Mouse (Mus musculus) limb, embryonic 10.5 days (tissue): ENCODE data around the gene Arrdc5. TPM values are rescaled to one million over a fixed set of nuclear protein-coding genes. Genes with fewer than 3 reads are reported as not detected.
A peak's percentile ranks its signal among the peaks of the same experiment; 100 is the strongest.

ENCODE experiments used
- DNase-seq: peaks from one replicate; pipeline ENCODE4 v3.0.0-alpha.2; 2017; ENCODE audit warnings: low spot score
- H3K27ac ChIP-seq: fragments of 300-500 bp; sonication (generic); 2 replicates; pipeline ENCODE4 v1.5.1; 2016; ENCODE audit warnings: mild to moderate bottlenecking
- H3K27me3 ChIP-seq: fragments of 300-500 bp; sonication (generic); 2 replicates; pipeline ENCODE4 v1.6.1; 2016; ENCODE audit warnings: low read depth, mild to moderate bottlenecking; ENCODE audit not compliant: poor library complexity, severe bottlenecking
- H3K36me3 ChIP-seq: fragments of 300-500 bp; sonication (generic); 2 replicates; pipeline ENCODE4 v1.6.1; 2016; ENCODE audit warnings: mild to moderate bottlenecking, moderate library complexity
- H3K4me1 ChIP-seq: fragments of 300-500 bp; sonication (generic); 2 replicates; pipeline ENCODE4 v1.6.1; 2016
- H3K4me3 ChIP-seq: fragments of 300-500 bp; sonication (generic); 2 replicates; pipeline ENCODE4 v1.5.1; 2016; ENCODE audit warnings: mild to moderate bottlenecking, moderate library complexity
- H3K9me3 ChIP-seq: fragments of 300-500 bp; sonication (generic); replicated peaks from 2 replicates; pipeline ENCODE4 v1.6.1; 2016; ENCODE audit warnings: mild to moderate bottlenecking
- WGBS: fragments of 180-500 bp; shearing (Covaris S2); methylation state at CpG from one replicate; pipeline ENCODE4 v1.1.7; 2016; 5-methylcytosine and 5-hydroxymethylcytosine counted together
- polyA plus RNA-seq: library from polyadenylated mRNA; unstranded; fragments of >200 nt; fragmentation: Nextera tagmentation; extraction: Ambion mirVana; gene quantifications from 2 replicates; pipeline ENCODE4 v1.2.1, GENCODE M21; 2016

The Arrdc5 gene
- polyA plus RNA-seq, 1 experiment from 2014 or later, result not detected

DNA sequence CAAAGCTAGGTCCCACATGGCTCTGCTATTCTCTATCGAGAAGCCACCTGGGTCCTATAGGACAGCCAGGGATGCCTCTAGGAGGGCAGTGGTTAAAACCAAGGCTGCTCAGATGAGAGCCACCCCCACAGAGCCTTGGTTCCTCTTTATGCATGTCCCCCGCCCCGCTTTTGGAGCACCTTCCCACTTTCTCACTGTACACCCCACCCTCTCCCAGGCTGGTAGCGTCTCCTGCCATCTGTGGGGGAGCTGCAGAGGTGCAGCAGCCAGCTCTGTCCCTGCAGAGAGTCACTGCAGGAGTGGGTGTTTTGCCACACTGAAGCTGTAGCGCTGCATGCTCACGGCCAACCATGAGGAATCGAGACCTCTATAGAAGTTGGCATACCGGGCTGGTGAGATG is 16.8 kb downstream of the Arrdc5 start:
- no peak for DNase-seq
- Histone ChIP-seq H3K9me3 (no peaks in the 10 kb centered on the region), H3K36me3 (peaks cover 86% of the 10 kb centered on the region), H3K4me3 (no peak overlapping the region), H3K27me3 (no peaks in the 10 kb centered on the region), H3K4me1 (peaks cover 19% of the 10 kb centered on the region), H3K27ac (no peak overlapping the region)
- 92% methylated on average over 8 of the region's 8 CpGs for WGBS

DNA sequence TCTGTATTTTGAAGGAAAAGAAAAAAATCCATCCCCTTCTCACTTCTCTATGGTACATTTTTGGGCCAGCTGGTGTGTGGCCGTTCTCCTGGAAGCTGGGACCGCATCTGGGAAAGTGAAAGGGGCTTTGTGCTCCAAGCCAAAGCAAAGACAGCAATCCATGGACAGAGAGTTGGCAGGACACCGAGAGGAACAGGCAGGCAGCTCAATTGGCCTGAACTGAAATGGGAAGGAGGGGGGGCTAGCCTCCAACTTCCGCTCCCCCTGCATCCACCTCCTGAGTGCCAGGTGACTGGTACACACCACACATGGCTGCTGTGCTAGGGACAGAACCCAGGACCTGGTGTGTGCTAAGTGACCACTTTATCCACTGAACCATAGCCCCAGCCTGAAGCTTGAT is 17.3 kb downstream of the Arrdc5 start:
- no peaks in the 10 kb centered on the region for H3K27me3 ChIP-seq
- WGBS, result 93% methylated on average over 4 of the region's 4 CpGs
- H3K4me1 ChIP-seq, result peaks cover 14% of the 10 kb centered on the region
- H3K36me3 ChIP-seq, result peaks cover 86% of the 10 kb centered on the region
- no peak for DNase-seq
- H3K9me3 ChIP-seq, result no peaks in the 10 kb centered on the region
- no peak overlapping the region for H3K27ac ChIP-seq
- H3K4me3 ChIP-seq, result no peak overlapping the region

DNA sequence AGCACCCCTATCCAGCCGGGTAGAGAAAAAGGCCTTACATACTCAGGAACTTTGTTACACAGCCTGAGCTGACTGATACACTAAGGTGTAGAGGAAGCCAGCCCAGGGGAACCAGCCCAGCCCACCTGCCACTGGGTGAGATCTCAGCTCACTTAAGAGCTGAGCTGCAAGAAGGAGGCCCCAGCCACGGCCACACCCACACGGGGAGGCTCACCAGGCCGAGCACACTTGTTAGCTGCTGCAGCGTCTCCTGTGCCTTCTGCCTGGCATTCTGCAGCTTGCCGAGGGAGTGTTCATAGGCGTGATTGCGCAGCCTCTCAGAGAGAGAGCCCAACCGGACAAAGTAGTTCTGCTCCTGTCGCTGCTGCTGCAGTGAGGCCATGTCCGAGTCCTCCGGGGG is 18.9 kb downstream of the Arrdc5 start:
- 91% methylated on average over 12 of the region's 12 CpGs for WGBS

DNA sequence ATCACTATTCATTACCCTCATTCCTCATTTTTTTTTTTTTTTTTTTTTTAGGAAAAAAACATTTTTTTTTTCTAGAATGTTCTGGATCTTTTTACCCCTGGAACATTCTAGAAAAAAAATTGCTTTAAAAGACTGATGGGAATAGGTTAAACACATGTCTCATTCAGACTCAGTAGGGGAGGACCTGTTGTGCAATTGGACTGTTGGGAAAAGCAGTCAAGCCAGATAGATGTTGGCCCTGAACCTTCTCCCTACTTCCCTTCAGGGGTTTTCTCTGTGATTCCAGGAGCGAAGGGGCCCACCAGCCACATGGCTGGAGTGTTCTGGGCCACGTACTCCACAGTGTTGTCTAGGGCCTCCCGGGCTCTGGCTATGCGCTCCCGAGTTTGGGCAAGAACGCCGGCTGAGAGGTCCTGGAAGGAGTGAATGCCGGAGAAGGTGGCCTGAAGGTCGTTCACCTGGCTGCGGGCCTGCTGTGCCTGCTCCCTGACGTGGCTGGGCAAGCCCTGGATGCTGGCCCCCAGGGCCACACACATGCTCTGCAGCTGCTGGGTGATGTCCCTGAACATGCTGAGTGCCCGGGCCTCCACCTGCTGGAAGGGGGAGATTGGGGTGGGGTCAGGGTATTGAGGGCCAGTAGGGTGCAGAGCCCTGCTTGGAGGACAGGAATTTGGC is 20.5 kb downstream of the Arrdc5 start:
- no peaks in the 10 kb centered on the region for H3K9me3 ChIP-seq
- H3K4me1 ChIP-seq, result peaks cover 32% of the 10 kb centered on the region
- H3K27me3 ChIP-seq, result no peaks in the 10 kb centered on the region
- DNase-seq, result no peak
- H3K36me3 ChIP-seq, result peaks cover 56% of the 10 kb centered on the region
- H3K4me3 ChIP-seq, result no peak overlapping the region
- no peak overlapping the region for H3K27ac ChIP-seq
- WGBS, result 91% methylated on average over 12 of the region's 12 CpGs

More for the DNA sequence above, 18.9 kb downstream of the Arrdc5 start:
- Histone ChIP-seq H3K4me3 (no peak overlapping the region), H3K4me1 (peaks cover 26% of the 10 kb centered on the region), H3K9me3 (no peaks in the 10 kb centered on the region), H3K27ac (no peak overlapping the region), H3K27me3 (no peaks in the 10 kb centered on the region), H3K36me3 (peaks cover 72% of the 10 kb centered on the region)
- DNase-seq, result no peak

DNA sequence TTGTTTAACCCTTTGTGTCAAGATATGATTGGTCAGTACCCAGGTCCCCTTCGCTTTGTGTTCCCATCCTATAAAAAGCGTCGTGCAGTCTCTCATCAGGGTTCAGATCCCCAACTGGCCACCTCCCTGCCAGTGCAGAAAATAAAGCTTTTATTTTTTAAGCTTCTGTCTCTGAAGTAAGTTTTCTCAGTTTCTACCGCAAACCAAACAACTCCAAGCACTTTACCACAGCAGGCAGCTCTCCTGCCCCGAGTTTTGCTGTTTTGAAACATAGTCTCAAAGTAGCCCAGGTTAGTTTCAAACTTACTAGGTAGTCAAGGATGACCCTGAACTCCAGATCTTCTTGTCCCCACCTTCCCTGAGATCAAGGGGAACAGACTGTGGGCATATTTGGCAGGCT is 21.7 kb downstream of the Arrdc5 start:
- Histone ChIP-seq H3K27me3 (no peaks in the 10 kb centered on the region), H3K9me3 (no peaks in the 10 kb centered on the region), H3K36me3 (peaks cover 52% of the 10 kb centered on the region), H3K27ac (0 out of 2 replicates have a peak overlapping the region, but pooled peaks have one; percentile 2), H3K4me3 (no peak overlapping the region), H3K4me1 (peaks cover 36% of the 10 kb centered on the region)
- DNase-seq, result no peak
- WGBS, result 94% methylated on average over 5 of the region's 5 CpGs

DNA sequence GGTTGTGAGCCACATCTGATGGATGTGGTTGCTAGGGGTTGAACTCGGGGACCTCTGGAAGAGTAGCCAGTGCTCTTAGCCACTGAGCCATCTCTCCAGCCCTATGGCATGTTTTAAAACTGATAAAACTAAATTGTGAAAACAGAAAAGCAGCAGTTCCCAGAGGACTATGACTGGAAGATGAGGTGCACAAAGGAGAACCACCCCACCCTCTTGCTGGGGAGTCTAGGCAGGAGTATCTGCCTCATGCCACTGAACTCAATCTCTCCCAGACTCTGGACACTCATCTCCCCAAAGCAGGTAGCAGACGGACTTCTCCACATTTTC is 22.6 kb downstream of the Arrdc5 start:
- H3K27ac ChIP-seq, result peak overlapping the region; percentile 81
- WGBS, result 46% methylated on average over 2 of the region's 2 CpGs
- H3K9me3 ChIP-seq, result no peaks in the 10 kb centered on the region
- H3K4me3 ChIP-seq, result peak overlapping the region; percentile 60
- DNase-seq, result no peak
- no peaks in the 10 kb centered on the region for H3K27me3 ChIP-seq
- peaks cover 46% of the 10 kb centered on the region for H3K36me3 ChIP-seq
- H3K4me1 ChIP-seq, result peaks cover 41% of the 10 kb centered on the region

DNA sequence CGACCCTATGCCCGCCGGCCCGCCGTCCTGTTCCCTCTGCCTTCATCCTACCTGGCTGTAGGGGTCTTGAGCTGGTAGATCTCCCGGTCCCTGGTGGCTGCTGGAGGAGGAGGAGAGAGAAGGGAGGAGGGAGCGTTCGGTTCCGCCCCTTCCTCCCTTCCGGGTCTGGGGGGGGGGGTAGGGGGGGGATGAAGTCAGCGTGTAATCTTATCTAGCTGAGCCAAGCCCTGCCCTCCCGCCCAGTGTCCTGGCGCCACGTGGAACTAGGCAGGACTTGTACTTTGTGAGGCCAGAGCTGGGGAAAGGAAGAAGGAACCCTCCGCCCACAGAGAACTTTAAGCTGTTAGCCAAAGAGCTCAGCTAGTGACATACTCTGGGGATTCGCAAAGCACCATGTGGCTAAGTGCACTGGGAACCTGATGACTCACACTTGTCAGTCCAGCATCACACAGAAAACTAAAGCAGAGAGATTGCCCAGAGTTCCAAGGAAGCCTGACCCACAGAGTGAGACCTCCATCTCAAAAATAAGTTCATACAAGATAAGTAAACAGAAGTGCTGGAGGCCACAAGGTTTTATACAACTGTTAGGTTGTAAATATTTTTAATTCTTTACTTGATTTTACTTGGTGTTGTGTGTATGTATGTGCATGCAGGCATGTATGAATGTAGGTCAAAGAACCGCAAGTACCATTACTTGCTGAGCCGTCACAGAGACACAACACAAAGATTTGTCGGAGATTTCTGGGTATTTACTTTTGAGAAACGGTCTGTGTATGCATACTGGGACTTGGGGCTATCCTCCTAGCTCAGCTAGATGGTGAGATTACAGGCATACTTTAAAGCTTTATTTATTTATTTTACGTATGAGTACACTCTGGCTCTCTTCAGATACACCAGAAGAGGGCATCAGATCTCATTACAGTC is 23.2 kb downstream of the Arrdc5 start, which contains the start of gene Ticam1:
Ticam1 (minus strand) TSS at position 144 of the 924 bp plus-strand sequence.
- Histone ChIP-seq H3K36me3 (peaks cover 48% of the 10 kb centered on the region), H3K4me1 (peaks cover 41% of the 10 kb centered on the region), H3K27ac (peak within 1 kb of the TSS; percentile 81), H3K9me3 (no peaks in the 10 kb centered on the region), H3K27me3 (no peaks in the 10 kb centered on the region), H3K4me3 (peak within 1 kb of the TSS; percentile 60)
- DNase-seq, result peak; percentile 95
- 9% methylated on average over 21 of the region's 21 CpGs for WGBS

DNA sequence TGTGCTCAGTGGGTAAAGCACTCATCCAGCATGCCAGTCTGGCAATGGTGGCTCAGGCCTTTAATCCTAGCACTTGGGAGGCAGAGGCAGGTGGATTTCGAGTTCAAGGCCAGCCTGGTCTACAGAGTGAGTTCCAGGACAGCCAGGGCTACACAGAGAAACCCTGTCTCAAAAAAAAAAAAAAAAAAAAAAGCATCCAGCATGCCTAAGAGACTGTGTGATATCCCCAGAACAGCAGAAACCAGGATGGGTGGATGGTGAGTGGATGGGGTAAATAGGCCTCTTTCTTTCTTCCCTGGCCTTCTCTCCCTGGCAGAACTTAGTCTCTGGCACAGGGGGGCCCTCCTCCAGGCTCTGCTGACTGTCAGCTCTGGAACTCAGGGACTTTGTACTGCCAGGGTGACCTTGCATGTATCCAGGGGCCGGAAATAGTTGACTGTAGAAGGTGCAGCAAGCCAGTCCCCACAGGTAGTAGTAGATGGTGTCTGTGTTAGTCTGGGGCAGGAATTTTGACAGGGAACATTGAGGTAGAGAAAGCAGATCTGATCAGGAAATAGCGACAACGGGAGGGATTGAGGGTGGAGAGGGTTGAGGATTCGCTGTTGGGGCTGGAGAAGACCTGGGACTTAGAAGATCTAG is 24.1 kb downstream of the Arrdc5 start:
- Histone ChIP-seq H3K9me3 (no peaks in the 10 kb centered on the region), H3K27me3 (no peaks in the 10 kb centered on the region), H3K36me3 (peaks cover 48% of the 10 kb centered on the region), H3K4me1 (peaks cover 37% of the 10 kb centered on the region), H3K4me3 (peak overlapping the region; percentile 60), H3K27ac (peak overlapping the region; percentile 81)
- no peak for DNase-seq
- WGBS, result 31% methylated on average over 5 of the region's 5 CpGs

DNA sequence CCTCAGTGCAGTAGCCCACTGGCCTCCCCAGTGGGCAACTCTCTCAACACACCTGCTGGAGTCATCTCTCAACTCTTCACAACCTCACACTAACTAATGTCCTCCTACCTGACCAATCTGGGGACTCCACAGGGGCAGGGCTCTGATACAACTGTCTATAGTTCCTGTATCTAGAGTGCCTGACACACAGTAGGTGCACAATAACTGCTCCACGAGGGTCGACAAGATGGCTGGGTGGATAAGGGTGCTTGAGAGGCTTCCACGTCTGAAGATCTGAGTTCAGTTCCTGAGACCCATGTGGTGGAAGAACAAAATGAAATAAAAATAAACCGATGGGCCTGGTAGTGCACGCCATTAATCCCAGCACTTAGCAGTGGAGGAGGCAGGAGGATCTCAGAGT is 26.1 kb downstream of the Arrdc5 start:
- Histone ChIP-seq H3K36me3 (peaks cover 44% of the 10 kb centered on the region), H3K27ac (no peak overlapping the region), H3K9me3 (no peaks in the 10 kb centered on the region), H3K4me1 (peaks cover 37% of the 10 kb centered on the region), H3K4me3 (no peak overlapping the region), H3K27me3 (no peaks in the 10 kb centered on the region)
- 90% methylated on average over 5 of the region's 5 CpGs for WGBS
- DNase-seq, result no peak

DNA sequence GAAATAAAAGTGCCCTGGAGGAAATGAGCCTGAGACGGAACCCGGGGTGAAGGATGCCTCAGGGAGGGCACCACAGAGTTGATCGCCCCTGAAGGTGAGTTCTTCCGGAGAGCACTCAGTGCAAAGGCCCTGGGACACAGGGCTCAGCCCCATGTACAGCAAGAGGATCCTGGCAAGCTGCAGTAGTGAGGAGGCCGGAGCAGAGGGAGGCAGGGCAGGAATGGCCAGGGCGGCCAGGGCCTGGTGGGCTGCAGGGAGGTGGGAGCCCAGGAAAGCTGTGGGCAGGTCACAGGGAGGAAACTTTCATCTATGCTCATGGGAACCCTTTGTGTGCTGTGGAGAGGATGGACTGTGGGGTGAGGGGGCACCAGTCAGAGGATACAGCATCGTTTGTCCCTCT is 26.6 kb downstream of the Arrdc5 start:
- Histone ChIP-seq H3K27ac (peak overlapping the region; percentile 44; the same call in 1 of the 2 replicates), H3K4me3 (no peak overlapping the region), H3K9me3 (no peaks in the 10 kb centered on the region), H3K27me3 (no peaks in the 10 kb centered on the region), H3K36me3 (peaks cover 39% of the 10 kb centered on the region), H3K4me1 (peaks cover 37% of the 10 kb centered on the region)
- WGBS, result 85% methylated on average over 7 of the region's 7 CpGs
- DNase-seq, result no peak

DNA sequence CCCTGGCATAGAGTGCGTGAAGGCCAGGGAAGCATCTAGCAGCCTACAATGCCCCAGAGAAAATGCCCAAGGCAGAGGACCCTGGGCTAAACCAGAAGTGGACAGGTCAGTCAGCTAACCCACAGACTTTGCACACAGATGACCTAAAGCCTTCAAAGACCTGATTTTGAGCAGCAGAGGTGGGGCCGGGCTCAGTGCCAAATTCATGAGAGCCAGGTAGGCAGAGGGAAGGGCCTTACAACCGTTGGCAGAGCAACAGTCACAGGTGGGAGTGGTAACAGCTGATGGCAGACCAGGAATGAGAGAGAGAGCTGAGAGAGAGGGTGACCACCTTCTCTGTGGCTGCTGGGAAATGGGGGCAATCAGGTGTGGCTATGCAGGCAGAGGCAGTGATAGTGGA is 27.4 kb downstream of the Arrdc5 start:
- no peaks in the 10 kb centered on the region for H3K27me3 ChIP-seq
- no peak overlapping the region for H3K27ac ChIP-seq
- peaks cover 37% of the 10 kb centered on the region for H3K4me1 ChIP-seq
- 76% methylated on average over 3 of the region's 3 CpGs for WGBS
- H3K4me3 ChIP-seq, result no peak overlapping the region
- no peaks in the 10 kb centered on the region for H3K9me3 ChIP-seq
- no peak for DNase-seq
- H3K36me3 ChIP-seq, result peaks cover 37% of the 10 kb centered on the region

DNA sequence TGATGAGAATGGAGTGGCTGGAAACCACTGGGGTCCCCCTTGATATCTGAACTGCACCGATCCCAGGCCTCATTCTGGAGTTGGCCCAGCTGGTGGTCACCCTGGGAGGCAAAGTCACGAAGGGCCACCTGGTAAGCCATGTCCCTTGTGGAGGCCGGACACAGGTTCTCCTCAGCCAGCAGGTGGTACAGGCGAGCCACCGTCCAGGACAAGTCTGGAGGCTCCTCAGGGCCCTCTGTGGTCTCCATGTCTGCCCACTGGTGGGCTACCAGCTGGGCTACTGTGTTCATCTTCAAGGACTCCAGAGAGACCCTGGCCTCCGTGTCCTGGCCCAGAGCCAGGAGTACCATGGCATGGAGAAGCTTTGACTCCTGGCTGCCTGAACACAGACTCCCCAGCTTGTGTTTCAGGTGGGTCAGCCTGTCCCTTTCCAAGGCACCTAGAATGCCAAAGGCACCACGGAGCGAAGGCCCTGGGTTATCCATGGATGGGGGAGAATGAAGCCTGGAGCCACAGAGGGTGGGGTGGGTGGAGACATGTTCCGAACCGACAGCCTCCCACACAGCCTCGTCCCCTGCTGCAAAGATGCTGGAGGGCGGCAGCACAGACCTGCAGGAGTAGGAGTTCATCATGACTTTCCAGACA is 28.4 kb downstream of the Arrdc5 start:
- Histone ChIP-seq H3K9me3 (no peaks in the 10 kb centered on the region), H3K36me3 (peaks cover 37% of the 10 kb centered on the region), H3K4me1 (peaks cover 27% of the 10 kb centered on the region), H3K27ac (no peak overlapping the region), H3K4me3 (no peak overlapping the region), H3K27me3 (no peaks in the 10 kb centered on the region)
- WGBS, result 87% methylated on average over 12 of the region's 12 CpGs
- no peak for DNase-seq
